Mouse (Mus musculus): ENCODE data around the gene Tlcd1. TPM values are rescaled to one million over a fixed set of nuclear protein-coding genes. Genes with fewer than 3 reads are reported as not detected.

Tlcd1 gene
- polyA plus RNA-seq, 1 experiment from 2014 or later, result 7.0 TPM

GRCm38 (mm10) chr11:78146707-78147543 is 29.6 kb upstream of the Tlcd1 start:
- H3K9me3 ChIP-seq, result no peaks in the 10 kb centered on the region
- peaks cover 76% of the 10 kb centered on the region for H3K36me3 ChIP-seq
- H3K4me1 ChIP-seq (replicated peaks), result peaks cover 7% of the 10 kb centered on the region
- H3K9ac ChIP-seq, result no peak overlapping the region
- H3K27ac ChIP-seq, result no peak overlapping the region
- H3K4me3 ChIP-seq, result no peak overlapping the region
- 95% methylated on average over 6 of the region's 6 CpGs for WGBS
- no peak for ATAC-seq (ENCODE audit: low FRiP score)
- no peaks in the 10 kb centered on the region for H3K27me3 ChIP-seq
- no peak overlapping the region for H3K4me2 ChIP-seq

GRCm38 (mm10) chr11:78151161-78151560 is 25.4 kb upstream of the Tlcd1 start:
- no peaks in the 10 kb centered on the region for H3K9me3 ChIP-seq
- ATAC-seq (ENCODE audit: low FRiP score), result no peak
- no peak overlapping the region for H3K4me2 ChIP-seq
- no peaks in the 10 kb centered on the region for H3K27me3 ChIP-seq
- peaks cover 32% of the 10 kb centered on the region for H3K4me1 ChIP-seq (replicated peaks)
- WGBS, result 36% methylated on average over 1 of the region's 1 CpGs
- H3K9ac ChIP-seq, result no peak overlapping the region
- H3K36me3 ChIP-seq, result peaks cover 68% of the 10 kb centered on the region
- no peak overlapping the region for H3K4me3 ChIP-seq
- H3K27ac ChIP-seq, result no peak overlapping the region

DNA sequence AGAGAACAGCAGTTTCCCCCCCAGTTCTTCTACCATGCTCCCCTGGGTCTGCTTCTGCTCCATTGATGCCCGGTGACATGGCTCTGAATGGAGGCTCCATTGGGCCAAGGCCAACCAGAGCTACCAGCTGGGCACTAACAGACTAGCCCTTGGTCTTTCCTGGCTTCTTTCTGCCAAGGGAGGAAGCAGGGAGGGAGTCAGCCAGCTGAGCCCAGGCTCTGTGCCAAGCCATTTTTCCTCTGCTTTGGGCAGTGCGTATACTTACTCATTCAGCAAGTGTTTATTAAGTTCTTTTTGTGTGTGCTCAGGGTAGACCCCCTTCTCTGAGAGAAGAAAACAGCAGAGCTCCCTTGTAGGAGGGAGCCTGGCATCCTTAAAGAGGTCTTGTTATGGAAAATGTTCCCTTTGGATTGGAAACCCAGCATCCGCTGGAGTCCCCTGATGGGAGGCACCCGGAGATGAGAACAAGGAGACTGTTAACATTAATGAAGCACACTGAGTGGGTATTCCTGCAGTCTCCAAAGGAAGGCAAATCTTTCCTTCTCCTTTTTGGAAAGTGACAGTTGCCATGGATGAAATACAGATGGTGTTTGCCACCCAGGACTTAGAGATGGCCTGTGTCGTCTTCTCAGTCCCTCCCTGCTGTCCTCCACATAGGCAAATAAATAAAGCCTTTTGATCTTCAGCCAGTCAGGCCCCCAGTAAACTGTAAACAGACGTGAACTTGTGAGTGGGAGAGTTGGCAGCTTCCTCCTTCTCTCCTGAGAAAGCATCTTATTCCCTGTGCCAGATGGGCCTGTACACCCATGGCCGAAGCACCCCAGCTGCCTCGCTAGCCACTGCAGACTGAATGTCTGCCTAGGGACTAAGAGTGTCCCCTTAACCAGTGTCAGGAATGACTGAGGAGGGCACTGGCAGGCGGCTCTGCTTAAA is 23.9 kb upstream of the Tlcd1 start:
- Histone ChIP-seq H3K27me3 (no peaks in the 10 kb centered on the region), H3K27ac (peak overlapping the region; percentile 89), H3K4me2 (no peak overlapping the region), H3K36me3 (peaks cover 67% of the 10 kb centered on the region), H3K9ac (peak overlapping the region; percentile 55), H3K9me3 (no peaks in the 10 kb centered on the region), H3K4me3 (no peak overlapping the region), H3K4me1 (replicated peaks) (peaks cover 39% of the 10 kb centered on the region)
- ATAC-seq (ENCODE audit: low FRiP score), result peak; percentile 83
- WGBS, result 44% methylated on average over 9 of the region's 9 CpGs

DNA sequence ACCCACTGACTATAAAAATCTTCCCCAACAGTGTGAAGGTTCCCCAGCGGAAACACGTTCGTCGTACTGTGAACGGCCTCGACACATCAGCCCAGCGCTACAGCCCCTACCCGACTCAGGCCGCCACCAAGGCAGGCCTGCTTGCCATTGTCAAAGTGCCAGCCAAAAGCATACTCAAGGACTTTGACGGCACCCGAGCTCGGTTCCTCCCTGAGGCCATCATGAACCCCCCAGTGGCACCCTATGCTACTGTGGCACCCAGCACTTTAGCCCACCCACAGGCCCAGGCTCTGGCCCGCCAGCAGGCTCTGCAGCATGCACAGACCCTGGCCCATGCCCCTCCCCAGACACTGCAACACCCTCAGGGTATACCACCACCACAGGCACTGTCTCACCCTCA is 22.7 kb upstream of the Tlcd1 start:
- H3K4me1 ChIP-seq (replicated peaks), result peaks cover 50% of the 10 kb centered on the region
- 75% methylated on average over 13 of the region's 13 CpGs for WGBS
- H3K4me2 ChIP-seq, result no peak overlapping the region
- peak overlapping the region; percentile 89 for H3K27ac ChIP-seq
- peak overlapping the region; percentile 35; the same call in 1 of the 2 replicates for H3K9ac ChIP-seq
- peaks cover 75% of the 10 kb centered on the region for H3K36me3 ChIP-seq
- peak; percentile 18; the same call in 1 of the 2 replicates for ATAC-seq (ENCODE audit: low FRiP score)
- no peaks in the 10 kb centered on the region for H3K27me3 ChIP-seq
- H3K4me3 ChIP-seq, result no peak overlapping the region
- H3K9me3 ChIP-seq, result no peaks in the 10 kb centered on the region

DNA sequence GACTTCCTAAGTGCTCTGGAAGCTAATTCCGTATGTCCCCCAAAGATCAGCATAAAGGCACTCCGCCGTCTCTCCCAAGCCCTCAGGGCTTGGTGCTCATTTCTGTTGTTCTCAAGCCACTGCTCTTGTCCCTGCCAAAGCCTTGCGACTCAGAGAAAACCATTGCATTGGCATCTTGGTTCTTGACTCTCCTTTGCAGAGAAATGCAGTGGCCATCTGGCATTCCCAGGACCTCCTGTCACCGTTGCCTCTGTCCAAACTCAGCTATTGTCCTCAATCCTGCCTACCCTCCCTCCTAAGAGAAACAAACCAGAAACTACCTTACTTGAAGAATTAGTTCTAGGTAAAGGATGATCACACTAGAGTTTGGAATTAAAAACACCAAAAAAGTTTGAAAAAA is 20.8 kb upstream of the Tlcd1 start:
- no peak for ATAC-seq (ENCODE audit: low FRiP score)
- Histone ChIP-seq H3K4me1 (replicated peaks) (peaks cover 57% of the 10 kb centered on the region), H3K27me3 (no peaks in the 10 kb centered on the region), H3K9ac (no peak overlapping the region), H3K4me2 (no peak overlapping the region), H3K36me3 (peaks cover 77% of the 10 kb centered on the region), H3K9me3 (no peaks in the 10 kb centered on the region), H3K27ac (no peak overlapping the region), H3K4me3 (no peak overlapping the region)
- 77% methylated on average over 5 of the region's 5 CpGs for WGBS

DNA sequence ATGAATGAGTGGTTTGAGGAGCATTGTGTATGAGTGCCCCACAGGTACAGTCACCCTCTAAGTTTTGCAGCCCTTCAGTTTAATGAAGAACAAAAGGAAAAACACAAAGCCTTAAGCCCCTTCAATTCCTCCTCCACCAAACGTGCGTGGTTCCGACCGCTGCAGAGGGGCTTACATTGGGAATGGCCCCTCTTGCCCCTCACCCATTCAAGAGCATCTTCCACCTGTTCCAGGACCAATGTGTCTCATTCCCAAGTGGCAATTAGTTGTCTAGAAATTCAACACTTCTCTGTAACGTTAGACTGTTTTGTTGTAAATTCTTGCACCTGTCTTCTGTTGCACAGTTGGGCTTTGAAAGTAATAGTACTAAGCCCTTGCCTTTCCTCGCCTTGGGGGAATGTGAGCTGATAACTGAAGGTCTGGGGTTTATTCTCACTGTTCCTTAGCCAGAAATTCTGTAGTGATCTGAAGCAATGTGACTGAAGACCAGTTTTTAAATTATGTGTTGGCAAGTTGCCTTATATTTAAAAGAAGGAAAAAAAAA is 20.3 kb upstream of the Tlcd1 start:
- no peak for ATAC-seq (ENCODE audit: low FRiP score)
- Histone ChIP-seq H3K36me3 (peaks cover 77% of the 10 kb centered on the region), H3K4me2 (no peak overlapping the region), H3K4me1 (replicated peaks) (peaks cover 58% of the 10 kb centered on the region), H3K27ac (no peak overlapping the region), H3K4me3 (no peak overlapping the region), H3K27me3 (no peaks in the 10 kb centered on the region), H3K9ac (no peak overlapping the region), H3K9me3 (no peaks in the 10 kb centered on the region)
- 78% methylated on average over 6 of the region's 6 CpGs for WGBS

DNA sequence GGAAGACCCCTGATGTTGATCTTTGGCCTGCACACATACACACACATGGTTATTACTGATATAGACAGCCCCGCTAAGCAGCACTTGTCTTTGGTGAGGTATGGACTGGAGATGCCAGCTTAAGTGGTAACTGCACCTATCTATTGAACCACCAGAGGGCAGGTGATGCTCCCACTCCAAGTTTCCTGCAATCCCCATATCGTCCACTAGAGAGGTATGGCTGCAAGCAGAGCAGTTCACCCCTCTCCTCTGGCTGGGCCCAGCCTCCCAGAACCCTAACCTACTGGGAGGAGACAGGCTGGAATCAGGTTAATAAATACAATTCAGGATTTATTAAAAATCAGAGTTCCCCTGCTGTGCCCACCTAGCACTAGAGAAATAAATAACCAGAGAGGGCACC is 17.4 kb upstream of the Tlcd1 start:
- WGBS, result 28% methylated on average over 2 of the region's 2 CpGs
- Histone ChIP-seq H3K36me3 (peaks cover 77% of the 10 kb centered on the region), H3K27ac (0 out of 2 replicates have a peak overlapping the region, but pooled peaks have one; percentile 15), H3K4me1 (replicated peaks) (peaks cover 62% of the 10 kb centered on the region), H3K4me3 (no peak overlapping the region), H3K27me3 (no peaks in the 10 kb centered on the region), H3K9me3 (no peaks in the 10 kb centered on the region), H3K4me2 (no peak overlapping the region), H3K9ac (no peak overlapping the region)
- 0 out of 2 replicates have a peak, but pooled peaks have one; percentile 22 for ATAC-seq (ENCODE audit: low FRiP score)

DNA sequence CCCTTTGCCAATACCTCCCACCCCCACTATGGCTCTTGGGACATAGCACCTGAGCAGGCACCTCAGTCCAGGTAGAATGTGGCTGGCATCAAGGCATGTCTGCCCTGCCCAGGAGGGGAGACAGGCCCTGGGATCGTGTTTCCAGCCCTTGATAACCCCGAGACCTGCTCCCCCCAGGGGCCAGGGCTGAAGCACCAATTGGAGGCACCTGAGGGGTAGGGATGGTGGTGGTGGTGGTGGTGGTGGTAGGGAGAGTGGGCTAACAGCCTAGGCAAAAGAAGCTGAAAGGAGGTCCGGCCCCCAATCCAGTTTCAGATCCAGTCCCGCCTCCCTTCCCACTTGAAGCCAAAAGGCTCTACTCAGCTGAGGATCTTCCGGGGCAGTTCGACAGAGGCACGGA is 17.0 kb upstream of the Tlcd1 start:
- no peak for ATAC-seq (ENCODE audit: low FRiP score)
- WGBS, result 85% methylated on average over 7 of the region's 7 CpGs

GRCm38 (mm10) chr11:78160171-78160570 is 16.3 kb upstream of the Tlcd1 start:
- Histone ChIP-seq H3K4me2 (no peak overlapping the region), H3K36me3 (peaks cover 66% of the 10 kb centered on the region), H3K9ac (no peak overlapping the region), H3K4me3 (no peak overlapping the region), H3K27me3 (no peaks in the 10 kb centered on the region), H3K27ac (0 out of 2 replicates have a peak overlapping the region, but pooled peaks have one; percentile 20), H3K4me1 (replicated peaks) (peaks cover 53% of the 10 kb centered on the region), H3K9me3 (no peaks in the 10 kb centered on the region)
- ATAC-seq (ENCODE audit: low FRiP score), result no peak
- 90% methylated on average over 18 of the region's 18 CpGs for WGBS

More for the DNA sequence above, 17.0 kb upstream of the Tlcd1 start:
- H3K9me3 ChIP-seq, result no peaks in the 10 kb centered on the region
- no peak overlapping the region for H3K9ac ChIP-seq
- no peak overlapping the region for H3K4me2 ChIP-seq
- no peak overlapping the region for H3K4me3 ChIP-seq
- H3K36me3 ChIP-seq, result peaks cover 72% of the 10 kb centered on the region
- H3K27me3 ChIP-seq, result no peaks in the 10 kb centered on the region
- H3K27ac ChIP-seq, result 0 out of 2 replicates have a peak overlapping the region, but pooled peaks have one; percentile 15
- peaks cover 57% of the 10 kb centered on the region for H3K4me1 ChIP-seq (replicated peaks)

DNA sequence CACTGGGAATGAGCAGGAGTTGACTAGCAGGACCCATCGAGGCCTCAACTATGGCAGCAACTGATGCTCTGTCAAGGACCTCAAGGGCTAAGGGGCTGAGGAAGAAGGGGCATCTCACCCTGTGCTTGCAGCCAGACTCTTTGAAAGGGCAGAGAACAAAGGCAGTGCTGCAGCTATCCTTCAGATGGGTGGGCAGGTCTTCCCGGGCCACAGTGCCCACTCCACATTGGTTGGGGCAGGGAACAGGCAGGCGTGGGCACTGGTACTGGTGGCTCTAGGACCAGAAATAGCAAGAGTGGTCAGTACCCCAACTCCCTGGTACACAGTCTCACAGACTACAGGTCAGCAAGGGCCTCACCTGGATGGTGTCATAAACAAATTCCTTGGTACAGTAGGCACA is 15.8 kb upstream of the Tlcd1 start:
- ATAC-seq (ENCODE audit: low FRiP score), result no peak
- H3K4me3 ChIP-seq, result no peak overlapping the region
- no peaks in the 10 kb centered on the region for H3K27me3 ChIP-seq
- no peak overlapping the region for H3K9ac ChIP-seq
- no peak overlapping the region for H3K4me2 ChIP-seq
- H3K27ac ChIP-seq, result 0 out of 2 replicates have a peak overlapping the region, but pooled peaks have one; percentile 18
- peaks cover 55% of the 10 kb centered on the region for H3K4me1 ChIP-seq (replicated peaks)
- no peaks in the 10 kb centered on the region for H3K9me3 ChIP-seq
- peaks cover 62% of the 10 kb centered on the region for H3K36me3 ChIP-seq
- WGBS, result 95% methylated on average over 3 of the region's 3 CpGs

DNA sequence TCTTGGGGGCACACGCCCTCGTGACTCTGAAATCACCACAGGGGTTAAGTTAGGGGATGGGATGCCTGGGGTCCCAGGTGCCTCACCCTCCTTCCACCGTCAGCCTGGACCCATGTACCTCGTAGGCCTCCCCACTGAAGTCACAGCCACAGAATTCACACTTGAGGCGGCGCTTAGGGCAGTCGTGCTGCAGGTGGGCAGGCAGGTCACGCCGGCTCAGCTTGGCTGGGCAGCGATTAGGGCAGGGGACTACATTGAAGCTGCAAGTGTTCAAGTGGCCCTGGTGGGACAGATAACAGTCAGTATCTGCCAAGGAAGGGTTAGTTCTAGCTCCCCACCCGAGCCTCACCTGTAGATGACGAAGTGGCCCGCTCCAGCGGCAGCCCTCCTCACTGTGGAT is 15.3 kb upstream of the Tlcd1 start:
- H3K9me3 ChIP-seq, result no peaks in the 10 kb centered on the region
- no peak overlapping the region for H3K4me2 ChIP-seq
- no peaks in the 10 kb centered on the region for H3K27me3 ChIP-seq
- ATAC-seq (ENCODE audit: low FRiP score), result no peak
- WGBS, result 89% methylated on average over 14 of the region's 14 CpGs
- H3K27ac ChIP-seq, result peak overlapping the region; percentile 18; the same call in 1 of the 2 replicates
- peaks cover 59% of the 10 kb centered on the region for H3K4me1 ChIP-seq (replicated peaks)
- H3K36me3 ChIP-seq, result peaks cover 61% of the 10 kb centered on the region
- peak overlapping the region; percentile 11; the same call in 1 of the 2 replicates for H3K9ac ChIP-seq
- no peak overlapping the region for H3K4me3 ChIP-seq

DNA sequence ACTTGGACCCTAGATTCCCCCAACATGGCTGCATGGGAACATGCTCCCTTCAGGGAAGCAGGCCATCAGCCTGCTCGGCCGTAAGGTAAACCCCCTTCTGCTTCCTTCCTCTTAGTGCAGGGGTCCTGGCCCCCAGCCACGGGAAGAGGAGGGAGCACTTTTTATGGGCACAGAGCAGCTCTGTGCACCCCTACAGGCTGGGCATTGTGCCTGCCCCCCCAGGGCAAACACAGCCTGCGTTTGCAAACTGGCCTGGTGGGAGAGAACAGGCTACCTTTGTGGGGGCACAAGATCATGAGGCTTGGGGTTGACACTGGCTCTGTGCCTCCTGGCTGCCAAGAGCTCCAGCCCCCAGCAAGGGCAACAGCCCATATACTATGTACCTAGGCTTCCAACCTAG is 14.5 kb upstream of the Tlcd1 start:
- Histone ChIP-seq H3K27ac (peak overlapping the region; percentile 99), H3K4me1 (replicated peaks) (peaks cover 59% of the 10 kb centered on the region), H3K9ac (peak overlapping the region; percentile 100), H3K4me2 (peak overlapping the region; percentile 91), H3K4me3 (peak overlapping the region; percentile 98), H3K36me3 (peaks cover 53% of the 10 kb centered on the region), H3K9me3 (no peaks in the 10 kb centered on the region), H3K27me3 (no peaks in the 10 kb centered on the region)
- ATAC-seq (ENCODE audit: low FRiP score), result no peak
- 62% methylated on average over 4 of the region's 4 CpGs for WGBS
